Mouse (Mus musculus): ENCODE data around the gene Tm4sf5. TPM values are rescaled to one million over a fixed set of nuclear protein-coding genes. Genes with fewer than 3 reads are reported as not detected.

Tm4sf5 gene
- polyA plus RNA-seq, 1 experiment from 2014 or later, result 38.6 TPM

- no peak overlapping the region for H3K4me3 ChIP-seq (ENCODE audit: low read depth, low read length)
- 67% methylated on average over 14 of the region's 14 CpGs for WGBS
- H3K27me3 ChIP-seq (ENCODE audit: control insufficient read depth, insufficient read depth, low read length), result no peaks in the 10 kb centered on the region
- H3K9me3 ChIP-seq (ENCODE audit: control insufficient read depth, low read depth, low read length), result no peaks in the 10 kb centered on the region
- H3K27ac ChIP-seq (ENCODE audit: low read length), result no peak overlapping the region
- H3K4me2 ChIP-seq (replicated peaks; ENCODE audit: low read depth, low read length), result no peak overlapping the region
- ATAC-seq (ENCODE audit: insufficient number of reproducible peaks, insufficient read depth, low FRiP score, low read depth), result no peak
- no peaks in the 10 kb centered on the region for H3K4me1 ChIP-seq (ENCODE audit: control insufficient read depth, insufficient read depth, low read length)
- no peak overlapping the region for H3K9ac ChIP-seq (replicated peaks; ENCODE audit: low read depth, low read length)
- H3K36me3 ChIP-seq (ENCODE audit: control insufficient read depth, insufficient read depth, low read length), result no peaks in the 10 kb centered on the region
Observed at GRCm38 (mm10) chr11:70499566-70500475, 5.2 kb upstream of the Tm4sf5 start.

GRCm38 (mm10) chr11:70500476-70500812 is 4.6 kb upstream of the Tm4sf5 start:
- no peak overlapping the region for H3K27ac ChIP-seq (ENCODE audit: low read length)
- ATAC-seq (ENCODE audit: insufficient number of reproducible peaks, insufficient read depth, low FRiP score, low read depth), result no peak
- WGBS, result 69% methylated on average over 1 of the region's 1 CpGs
- H3K4me2 ChIP-seq (replicated peaks; ENCODE audit: low read depth, low read length), result no peak overlapping the region
- no peaks in the 10 kb centered on the region for H3K9me3 ChIP-seq (ENCODE audit: control insufficient read depth, low read depth, low read length)
- no peak overlapping the region for H3K4me3 ChIP-seq (ENCODE audit: low read depth, low read length)
- no peaks in the 10 kb centered on the region for H3K36me3 ChIP-seq (ENCODE audit: control insufficient read depth, insufficient read depth, low read length)
- H3K27me3 ChIP-seq (ENCODE audit: control insufficient read depth, insufficient read depth, low read length), result no peaks in the 10 kb centered on the region
- H3K4me1 ChIP-seq (ENCODE audit: control insufficient read depth, insufficient read depth, low read length), result no peaks in the 10 kb centered on the region
- H3K9ac ChIP-seq (replicated peaks; ENCODE audit: low read depth, low read length), result no peak overlapping the region

GRCm38 (mm10) chr11:70502018-70502417 is 3.0 kb upstream of the Tm4sf5 start:
- no peak overlapping the region for H3K4me3 ChIP-seq (ENCODE audit: low read depth, low read length)
- H3K4me1 ChIP-seq (ENCODE audit: control insufficient read depth, insufficient read depth, low read length), result no peaks in the 10 kb centered on the region
- no peak overlapping the region for H3K4me2 ChIP-seq (replicated peaks; ENCODE audit: low read depth, low read length)
- ATAC-seq (ENCODE audit: insufficient number of reproducible peaks, insufficient read depth, low FRiP score, low read depth), result no peak
- H3K9ac ChIP-seq (replicated peaks; ENCODE audit: low read depth, low read length), result no peak overlapping the region
- WGBS, result 50% methylated on average over 3 of the region's 3 CpGs
- no peak overlapping the region for H3K27ac ChIP-seq (ENCODE audit: low read length)
- no peaks in the 10 kb centered on the region for H3K9me3 ChIP-seq (ENCODE audit: control insufficient read depth, low read depth, low read length)
- no peaks in the 10 kb centered on the region for H3K36me3 ChIP-seq (ENCODE audit: control insufficient read depth, insufficient read depth, low read length)
- H3K27me3 ChIP-seq (ENCODE audit: control insufficient read depth, insufficient read depth, low read length), result no peaks in the 10 kb centered on the region

DNA sequence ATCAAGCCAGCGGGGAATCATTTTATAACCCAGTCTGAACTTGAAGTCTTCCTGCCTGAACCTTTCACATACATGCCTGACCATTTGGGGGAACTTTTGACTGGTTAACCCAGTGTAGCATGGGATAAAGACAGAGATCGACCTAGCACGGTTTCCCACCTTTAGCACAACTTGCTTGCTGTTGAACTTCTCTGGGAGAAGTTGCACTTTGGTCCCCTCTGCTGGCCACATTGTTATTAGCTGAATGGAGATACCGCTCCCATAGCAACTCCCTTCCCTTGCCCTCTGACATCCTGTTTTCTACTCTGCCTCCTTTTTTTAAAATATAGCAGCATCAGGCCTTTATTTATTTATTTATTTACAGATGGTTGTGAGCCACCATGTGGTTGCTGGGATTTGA is 1.3 kb downstream of the Tm4sf5 start:
- ATAC-seq (ENCODE audit: insufficient number of reproducible peaks, insufficient read depth, low FRiP score, low read depth), result no peak
- WGBS, result 24% methylated on average over 4 of the region's 4 CpGs

GRCm38 (mm10) chr11:70506962-70507515 is 2.0 kb downstream of the Tm4sf5 start:
- 73% methylated on average over 7 of the region's 7 CpGs for WGBS
- Histone ChIP-seq H3K4me3 (ENCODE audit: low read depth, low read length) (no peak overlapping the region), H3K9me3 (ENCODE audit: control insufficient read depth, low read depth, low read length) (no peaks in the 10 kb centered on the region), H3K27ac (ENCODE audit: low read length) (no peak overlapping the region), H3K36me3 (ENCODE audit: control insufficient read depth, insufficient read depth, low read length) (no peaks in the 10 kb centered on the region), H3K9ac (replicated peaks; ENCODE audit: low read depth, low read length) (no peak overlapping the region), H3K4me1 (ENCODE audit: control insufficient read depth, insufficient read depth, low read length) (peaks cover 3% of the 10 kb centered on the region; the same call in 1 of the 2 replicates), H3K27me3 (ENCODE audit: control insufficient read depth, insufficient read depth, low read length) (no peaks in the 10 kb centered on the region), H3K4me2 (replicated peaks; ENCODE audit: low read depth, low read length) (no peak overlapping the region)
- ATAC-seq (ENCODE audit: insufficient number of reproducible peaks, insufficient read depth, low FRiP score, low read depth), result no peak

More for the DNA sequence above, 1.3 kb downstream of the Tm4sf5 start:
- H3K9ac ChIP-seq (replicated peaks; ENCODE audit: low read depth, low read length), result no peak overlapping the region
- no peak overlapping the region for H3K4me2 ChIP-seq (replicated peaks; ENCODE audit: low read depth, low read length)
- H3K36me3 ChIP-seq (ENCODE audit: control insufficient read depth, insufficient read depth, low read length), result no peaks in the 10 kb centered on the region
- H3K9me3 ChIP-seq (ENCODE audit: control insufficient read depth, low read depth, low read length), result no peaks in the 10 kb centered on the region
- no peak overlapping the region for H3K27ac ChIP-seq (ENCODE audit: low read length)
- H3K27me3 ChIP-seq (ENCODE audit: control insufficient read depth, insufficient read depth, low read length), result no peaks in the 10 kb centered on the region
- peaks cover 3% of the 10 kb centered on the region; the same call in 1 of the 2 replicates for H3K4me1 ChIP-seq (ENCODE audit: control insufficient read depth, insufficient read depth, low read length)
- H3K4me3 ChIP-seq (ENCODE audit: low read depth, low read length), result no peak overlapping the region

DNA sequence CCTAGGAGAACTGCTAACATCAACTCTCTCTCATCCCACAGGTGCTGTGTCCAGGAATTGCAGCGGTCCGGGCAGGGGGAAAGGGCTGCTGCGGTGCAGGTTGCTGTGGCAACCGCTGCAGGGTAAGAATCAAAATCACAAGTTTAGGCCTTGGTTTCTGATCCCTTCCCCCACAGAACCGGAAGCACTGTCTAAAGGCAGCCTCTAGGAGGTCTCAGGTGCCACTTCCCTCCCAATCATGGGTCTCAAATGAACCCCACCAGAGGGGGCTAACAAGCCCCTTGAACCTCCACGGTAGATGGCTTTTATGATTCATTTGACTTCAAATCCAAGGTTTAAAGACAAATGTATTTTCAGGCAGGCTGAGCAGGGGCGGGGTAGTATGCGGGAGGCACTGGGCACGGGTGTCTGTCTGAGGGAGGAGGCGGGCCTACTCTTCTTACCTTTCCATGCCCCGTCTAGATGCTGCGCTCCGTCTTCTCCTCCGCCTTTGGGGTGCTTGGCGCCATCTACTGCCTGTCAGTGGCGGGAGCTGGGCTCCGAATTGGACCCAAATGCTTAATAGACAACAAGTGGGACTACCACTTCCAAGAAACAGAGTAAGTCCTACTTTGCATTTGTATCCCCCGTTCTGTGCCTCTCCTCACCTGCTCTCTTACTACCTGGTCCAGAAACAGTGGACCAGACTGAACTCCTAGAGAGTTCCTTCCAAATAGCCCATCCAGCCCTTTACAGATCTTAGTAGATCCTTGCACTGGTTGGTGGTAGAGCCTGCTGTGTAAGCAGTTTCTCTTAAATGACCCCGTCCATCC is 4.9 kb downstream of the Tm4sf5 start:
- no peak overlapping the region for H3K9ac ChIP-seq (replicated peaks; ENCODE audit: low read depth, low read length)
- peaks cover 3% of the 10 kb centered on the region; the same call in 1 of the 2 replicates for H3K4me1 ChIP-seq (ENCODE audit: control insufficient read depth, insufficient read depth, low read length)
- H3K27me3 ChIP-seq (ENCODE audit: control insufficient read depth, insufficient read depth, low read length), result no peaks in the 10 kb centered on the region
- 10% methylated on average over 19 of the region's 19 CpGs for WGBS
- no peaks in the 10 kb centered on the region for H3K9me3 ChIP-seq (ENCODE audit: control insufficient read depth, low read depth, low read length)
- ATAC-seq (ENCODE audit: insufficient number of reproducible peaks, insufficient read depth, low FRiP score, low read depth), result 0 out of 2 replicates have a peak, but pooled peaks have one; percentile 34
- no peak overlapping the region for H3K4me3 ChIP-seq (ENCODE audit: low read depth, low read length)
- H3K4me2 ChIP-seq (replicated peaks; ENCODE audit: low read depth, low read length), result no peak overlapping the region
- H3K36me3 ChIP-seq (ENCODE audit: control insufficient read depth, insufficient read depth, low read length), result no peaks in the 10 kb centered on the region
- no peak overlapping the region for H3K27ac ChIP-seq (ENCODE audit: low read length)

DNA sequence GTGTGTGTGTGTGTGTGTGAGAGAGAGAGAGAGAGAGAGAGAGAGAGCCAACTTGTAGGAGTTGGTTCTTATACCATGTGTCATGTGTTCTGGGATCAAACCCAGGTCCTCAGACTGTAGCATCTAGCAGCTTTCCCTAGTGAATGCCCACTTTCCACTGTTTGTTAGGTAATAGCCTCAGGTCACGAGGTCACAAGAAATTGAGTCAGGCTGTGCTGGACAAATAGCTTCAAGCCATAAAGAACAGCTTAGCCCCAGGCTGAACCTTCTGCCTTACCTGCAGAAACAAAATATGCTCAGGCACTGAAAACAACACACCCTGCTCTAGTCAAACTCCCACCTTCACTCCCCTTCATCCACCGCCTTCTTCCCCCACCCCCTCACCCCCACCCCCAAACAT is 6.2 kb downstream of the Tm4sf5 start:
- 60% methylated on average over 2 of the region's 2 CpGs for WGBS
- no peaks in the 10 kb centered on the region for H3K36me3 ChIP-seq (ENCODE audit: control insufficient read depth, insufficient read depth, low read length)
- no peaks in the 10 kb centered on the region for H3K27me3 ChIP-seq (ENCODE audit: control insufficient read depth, insufficient read depth, low read length)
- no peak overlapping the region for H3K4me2 ChIP-seq (replicated peaks; ENCODE audit: low read depth, low read length)
- H3K9ac ChIP-seq (replicated peaks; ENCODE audit: low read depth, low read length), result no peak overlapping the region
- no peak overlapping the region for H3K4me3 ChIP-seq (ENCODE audit: low read depth, low read length)
- H3K4me1 ChIP-seq (ENCODE audit: control insufficient read depth, insufficient read depth, low read length), result peaks cover 3% of the 10 kb centered on the region; the same call in 1 of the 2 replicates
- no peak overlapping the region for H3K27ac ChIP-seq (ENCODE audit: low read length)
- no peaks in the 10 kb centered on the region for H3K9me3 ChIP-seq (ENCODE audit: control insufficient read depth, low read depth, low read length)
- no peak for ATAC-seq (ENCODE audit: insufficient number of reproducible peaks, insufficient read depth, low FRiP score, low read depth)

DNA sequence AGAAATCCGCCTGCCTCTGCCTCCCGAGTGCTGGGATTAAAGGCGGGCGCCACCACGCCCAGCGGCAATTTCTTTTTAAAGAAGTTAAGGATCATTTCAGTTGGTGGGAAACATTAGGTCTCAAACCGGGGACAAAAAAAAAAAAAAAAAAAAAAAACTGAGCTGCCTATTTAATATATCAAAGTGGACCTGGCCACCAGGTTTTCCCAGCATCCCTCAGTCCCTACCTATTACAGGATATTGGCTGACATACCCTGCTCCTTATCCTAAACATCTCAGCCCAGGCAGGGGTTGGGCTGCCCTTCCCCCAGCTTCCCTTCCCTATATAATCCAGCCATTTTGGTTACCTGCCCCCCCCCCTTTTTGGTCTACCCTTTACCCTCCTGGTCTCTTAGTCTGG is 6.8 kb downstream of the Tm4sf5 start:
- H3K4me2 ChIP-seq (replicated peaks; ENCODE audit: low read depth, low read length), result no peak overlapping the region
- H3K36me3 ChIP-seq (ENCODE audit: control insufficient read depth, insufficient read depth, low read length), result no peaks in the 10 kb centered on the region

More for the DNA sequence above, 6.8 kb downstream of the Tm4sf5 start:
- Histone ChIP-seq H3K4me3 (ENCODE audit: low read depth, low read length) (no peak overlapping the region), H3K9ac (replicated peaks; ENCODE audit: low read depth, low read length) (no peak overlapping the region), H3K27me3 (ENCODE audit: control insufficient read depth, insufficient read depth, low read length) (no peaks in the 10 kb centered on the region), H3K27ac (ENCODE audit: low read length) (no peak overlapping the region), H3K9me3 (ENCODE audit: control insufficient read depth, low read depth, low read length) (no peaks in the 10 kb centered on the region), H3K4me1 (ENCODE audit: control insufficient read depth, insufficient read depth, low read length) (peaks cover 3% of the 10 kb centered on the region; the same call in 1 of the 2 replicates)
- WGBS, result 92% methylated on average over 7 of the region's 7 CpGs
- ATAC-seq (ENCODE audit: insufficient number of reproducible peaks, insufficient read depth, low FRiP score, low read depth), result no peak
